ENCODE assay signal across 13 mouse cellular contexts in the genomic region with DNA sequence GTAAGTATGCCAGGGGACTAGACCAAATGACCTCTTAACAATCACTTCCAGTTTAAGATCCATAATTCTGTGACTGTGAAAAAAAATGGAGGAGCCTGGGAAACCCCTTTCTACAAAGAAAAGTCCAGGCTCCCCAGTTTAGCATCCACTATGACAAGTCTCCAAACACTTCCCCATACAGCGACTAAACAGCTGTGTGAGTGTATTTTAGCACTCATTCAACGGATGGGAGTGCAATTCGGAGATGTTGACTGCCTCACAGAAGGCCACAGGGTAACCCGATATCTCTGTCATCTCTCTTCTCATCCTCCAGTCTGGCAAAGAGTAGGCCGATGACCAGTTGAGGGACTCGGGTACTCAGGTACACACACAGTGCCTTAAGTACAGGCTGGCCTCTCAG. TPM values are rescaled to one million over a fixed set of nuclear protein-coding genes. Genes with fewer than 3 reads are reported as not detected.
DNase-seq lines count a peak whose midpoint lies in the region; ATAC-seq and TF ChIP-seq lines count a peak whose summit lies in the region.
"Had no signal": no experiment of that assay in that cellular context is flagged by ENCODE, and none has a peak within 500 bp of the region (broad histone marks: within the 10 kb centered on the region; RNA-seq: fewer than 3 reads in every experiment).

No protein-coding gene starts in this region.

- no peak for TF ChIP-seq CTCF in stomach, postnatal 0 days (IDR thresholded peaks at IDR 0.05; ENCODE audit: low read depth)

- H3K27me3 ChIP-seq in intestine, embryonic 15.5 days (replicated peaks) = no peaks in the 10 kb centered on the region
- no peaks in the 10 kb centered on the region for H3K27me3 ChIP-seq in intestine, embryonic 16.5 days (replicated peaks; ENCODE audit: control insufficient read depth, insufficient read depth, low read length)
- H3K27me3 ChIP-seq in stomach, embryonic 16.5 days (ENCODE audit: control insufficient read depth, insufficient read depth, low read length) = no peaks in the 10 kb centered on the region
- H3K27me3 ChIP-seq in stomach, postnatal 0 days (ENCODE audit: control insufficient read depth, insufficient read depth, low read length) = no peaks in the 10 kb centered on the region
- H3K27me3 ChIP-seq: embryonic facial prominence, embryonic 12.5 days had no signal

- 51% methylated on average over 6 of the region's 6 CpGs for WGBS in intestine, embryonic 15.5 days
- 57% methylated on average over 6 of the region's 6 CpGs for WGBS in intestine, embryonic 16.5 days
- 48% methylated on average over 6 of the region's 6 CpGs for WGBS in stomach, embryonic 16.5 days
- 49% methylated on average over 6 of the region's 6 CpGs for WGBS in stomach, postnatal 0 days

- H3K9ac ChIP-seq in intestine, embryonic 15.5 days = no peak overlapping the region
- no peak overlapping the region for H3K9ac ChIP-seq in intestine, embryonic 16.5 days (ENCODE audit: low read depth, low read length)
- 0 out of 2 replicates have a peak overlapping the region, but pooled peaks have one; percentile 33 for H3K9ac ChIP-seq in stomach, embryonic 16.5 days (ENCODE audit: low read length)
- H3K9ac ChIP-seq in stomach, postnatal 0 days (ENCODE audit: low read length) = no peak overlapping the region
- H3K9ac ChIP-seq: embryonic facial prominence, embryonic 12.5 days had no signal

- H3K4me2 ChIP-seq in intestine, embryonic 15.5 days (replicated peaks) = 0 out of 2 replicates have a peak overlapping the region, but pooled peaks have one; percentile 93
- H3K4me2 ChIP-seq in intestine, embryonic 16.5 days (ENCODE audit: low read depth, low read length) = no peak overlapping the region
- peak overlapping the region; percentile 94; the same call in 1 of the 2 replicates for H3K4me2 ChIP-seq in stomach, embryonic 16.5 days (ENCODE audit: low read depth, low read length)
- H3K4me2 ChIP-seq in stomach, postnatal 0 days (replicated peaks; ENCODE audit: low read depth) = no peak overlapping the region

- ATAC-seq in intestine, embryonic 15.5 days = no peak
- no peak for ATAC-seq in intestine, embryonic 16.5 days
- no peak for ATAC-seq in stomach, embryonic 16.5 days (ENCODE audit: insufficient read depth, low FRiP score)
- ATAC-seq in stomach, postnatal 0 days (ENCODE audit: low FRiP score, low TSS enrichment) = no peak
- ATAC-seq: intestine, postnatal 0 days had no signal

- no peak for TF ChIP-seq EP300 in stomach, postnatal 0 days (optimal IDR thresholded peaks at IDR 0.05)

- peak; percentile 35 for DNase-seq in cerebellum, adult 9-11 months
- no peak for DNase-seq in cerebellum, postnatal 4 days (ENCODE audit: low spot score in 2 of 2)
- DNase-seq in stomach, postnatal 0 days (ENCODE audit: low spot score) = no peak
- no peak for DNase-seq in frontal cortex, postnatal 14 days (ENCODE audit: low spot score in 2 of 2)
- DNase-seq in adipocyte (ENCODE audit: low spot score) = no peak
- DNase-seq: cerebellum, adult 8-10 months; heart, postnatal 36 days; layer of hippocampus, postnatal 36 days had no signal

- H3K4me1 ChIP-seq in intestine, embryonic 15.5 days (replicated peaks) = peaks cover 35% of the 10 kb centered on the region
- peaks cover 38% of the 10 kb centered on the region for H3K4me1 ChIP-seq in intestine, embryonic 16.5 days (ENCODE audit: control insufficient read depth, insufficient read depth, low read length)
- H3K4me1 ChIP-seq in stomach, embryonic 16.5 days (ENCODE audit: control insufficient read depth, insufficient read depth, low read length) = peaks cover 49% of the 10 kb centered on the region
- peaks cover 10% of the 10 kb centered on the region for H3K4me1 ChIP-seq in stomach, postnatal 0 days (replicated peaks; ENCODE audit: control insufficient read depth, insufficient read depth)

- H3K36me3 ChIP-seq in intestine, embryonic 15.5 days = no peaks in the 10 kb centered on the region; the same call in 1 of the 2 replicates
- H3K36me3 ChIP-seq in intestine, embryonic 16.5 days (ENCODE audit: control insufficient read depth, insufficient read depth, low read length) = no peaks in the 10 kb centered on the region
- H3K36me3 ChIP-seq in stomach, embryonic 16.5 days (ENCODE audit: control insufficient read depth, insufficient read depth, low read length) = no peaks in the 10 kb centered on the region
- no peaks in the 10 kb centered on the region for H3K36me3 ChIP-seq in stomach, postnatal 0 days (ENCODE audit: control insufficient read depth, insufficient read depth, low read length)
- H3K36me3 ChIP-seq: embryonic facial prominence, embryonic 12.5 days had no signal

- H3K4me3 ChIP-seq in intestine, embryonic 15.5 days (replicated peaks) = no peak overlapping the region
- no peak overlapping the region for H3K4me3 ChIP-seq in intestine, embryonic 16.5 days (ENCODE audit: low read length)
- no peak overlapping the region for H3K4me3 ChIP-seq in stomach, embryonic 16.5 days (replicated peaks; ENCODE audit: low read length)
- H3K4me3 ChIP-seq in stomach, postnatal 0 days (ENCODE audit: low read depth, low read length) = no peak overlapping the region

- no peaks in the 10 kb centered on the region for H3K9me3 ChIP-seq in intestine, embryonic 15.5 days
- no peaks in the 10 kb centered on the region for H3K9me3 ChIP-seq in intestine, embryonic 16.5 days (ENCODE audit: control insufficient read depth, low read length)
- H3K9me3 ChIP-seq in stomach, embryonic 16.5 days (replicated peaks; ENCODE audit: control insufficient read depth, low read length) = no peaks in the 10 kb centered on the region
- no peaks in the 10 kb centered on the region for H3K9me3 ChIP-seq in stomach, postnatal 0 days (ENCODE audit: control insufficient read depth, low read length)
- H3K9me3 ChIP-seq: embryonic facial prominence, embryonic 12.5 days had no signal

- H3K27ac ChIP-seq in intestine, embryonic 15.5 days = no peak overlapping the region
- no peak overlapping the region for H3K27ac ChIP-seq in intestine, embryonic 16.5 days (ENCODE audit: low read length)
- peak overlapping the region; percentile 100; the same call in 1 of the 2 replicates for H3K27ac ChIP-seq in stomach, embryonic 16.5 days (ENCODE audit: low read length)
- H3K27ac ChIP-seq in stomach, postnatal 0 days (replicated peaks) = no peak overlapping the region

RNA-seq across cellular contexts. Expression of a gene that starts 23.5 kb away (rescaled TPM):
- 7.2 and 7.7 TPM in 2 replicates for polyA plus RNA-seq in intestine, embryonic 15.5 days (2015; fragmentation: Nextera tagmentation; extraction: Ambion mirVana)
- polyA plus RNA-seq in intestine, embryonic 16.5 days (2015; fragmentation: Nextera tagmentation; extraction: Ambion mirVana) = 6.3 and 6.7 TPM in 2 replicates
- 8.7 and 9.4 TPM in 2 replicates for polyA plus RNA-seq in stomach, embryonic 16.5 days (2015; fragmentation: Nextera tagmentation; extraction: Ambion mirVana)
- polyA plus RNA-seq in stomach, postnatal 0 days (2015; fragmentation: Nextera tagmentation; extraction: Ambion mirVana) = 4.0 and 4.1 TPM in 2 replicates

RNA-seq across cellular contexts. Expression of a gene that starts 46.9 kb away (rescaled TPM):
- 0.59 and 0.63 TPM in 2 replicates for polyA plus RNA-seq in intestine, embryonic 15.5 days (2015; fragmentation: Nextera tagmentation; extraction: Ambion mirVana)
- 0.34 and 0.67 TPM in 2 replicates for polyA plus RNA-seq in intestine, embryonic 16.5 days (2015; fragmentation: Nextera tagmentation; extraction: Ambion mirVana)
- polyA plus RNA-seq in stomach, embryonic 16.5 days (2015; fragmentation: Nextera tagmentation; extraction: Ambion mirVana) = 0.70 and 0.71 TPM in 2 replicates
- polyA plus RNA-seq in stomach, postnatal 0 days (2015; fragmentation: Nextera tagmentation; extraction: Ambion mirVana) = 0.48 and 0.49 TPM in 2 replicates

Comparison
In these comparisons a context has a peak if more than half of its experiments do, and no peak if none do; other contexts are left out.
1. H3K4me2 ChIP-seq: peak in intestine, embryonic 15.5 days (single experiment) and stomach, embryonic 16.5 days (single experiment); none in intestine, embryonic 16.5 days (single experiment) and stomach, postnatal 0 days (single experiment).